Mouse (Mus musculus) T-helper 17 cell (primary cell): ENCODE data around the gene Cyb561d2.
"Not testable (repeated sequence)": the region's sequence is repeated elsewhere in the genome, so short reads cannot be mapped to it uniquely, and the experiment has no call there.

Experiments
- in situ Hi-C, 2 experiments: fragments of 300-600 bp; cut with MboI, MseI; formaldehyde crosslinking; loops; 1 replicate in 1 of 2; 2 replicates in 1 of 2; pipeline ENCODE4 v1.15.1; 2025; ENCODE audit warnings: high pct_unique_total_duplicates in 2 of 2

Gene Cyb561d2

DNA sequence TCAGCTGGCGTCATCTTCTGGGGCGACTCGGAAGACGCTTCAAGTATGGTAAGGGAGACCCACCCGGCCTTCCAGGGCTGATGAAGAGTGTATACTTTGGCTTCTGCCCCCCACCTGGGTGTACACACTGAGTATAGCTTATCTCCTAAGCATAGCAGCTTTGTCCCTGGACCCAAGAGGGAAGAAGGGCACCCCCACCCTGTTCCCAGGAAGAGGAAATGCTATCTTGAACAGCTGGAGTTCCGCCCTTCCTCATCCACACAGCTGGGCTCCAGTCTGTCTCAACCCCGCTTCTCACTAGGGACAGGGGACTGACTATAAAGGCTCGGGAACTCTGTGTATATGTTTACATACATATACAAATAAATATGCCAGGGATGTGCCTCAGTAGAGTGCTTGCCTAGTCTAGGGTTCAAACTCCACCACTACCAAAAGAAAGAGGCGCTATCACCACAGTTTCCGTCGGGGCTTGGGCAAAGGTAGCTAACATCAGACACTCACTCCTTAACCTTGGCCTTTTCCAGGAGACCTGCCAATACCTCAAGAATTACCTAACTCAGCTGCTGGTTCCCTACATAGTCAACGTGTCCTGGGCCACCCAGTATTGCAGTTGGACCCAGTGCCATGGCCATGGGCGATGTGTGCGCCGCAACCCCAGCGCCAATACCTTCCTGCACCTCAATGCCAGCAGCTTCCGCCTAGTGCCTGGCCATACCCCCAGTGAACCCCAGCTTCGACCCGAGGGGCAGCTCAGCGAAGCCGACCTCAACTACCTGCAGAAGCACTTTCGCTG is 29.7 kb upstream of the Cyb561d2 start:
- in situ Hi-C loops = no loop called here

DNA sequence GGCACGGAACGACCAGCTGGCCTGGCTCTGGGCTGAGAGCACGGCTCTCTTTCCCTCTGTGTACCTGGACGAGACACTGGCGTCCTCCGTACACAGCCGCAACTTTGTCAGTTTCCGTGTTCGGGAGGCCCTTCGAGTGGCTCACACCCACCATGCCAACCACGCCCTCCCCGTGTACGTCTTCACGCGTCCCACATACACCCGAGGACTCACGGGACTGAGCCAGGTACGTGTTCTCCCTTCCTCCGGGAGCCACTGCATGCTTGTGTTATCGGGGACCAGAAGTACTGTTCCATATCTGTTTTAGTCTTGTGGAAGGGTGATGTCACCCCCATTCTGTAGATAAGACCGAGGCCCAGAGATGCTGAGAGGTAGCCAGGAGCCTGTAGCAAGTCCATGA is 28.9 kb upstream of the Cyb561d2 start:
- in situ Hi-C loops = no loop called here

DNA sequence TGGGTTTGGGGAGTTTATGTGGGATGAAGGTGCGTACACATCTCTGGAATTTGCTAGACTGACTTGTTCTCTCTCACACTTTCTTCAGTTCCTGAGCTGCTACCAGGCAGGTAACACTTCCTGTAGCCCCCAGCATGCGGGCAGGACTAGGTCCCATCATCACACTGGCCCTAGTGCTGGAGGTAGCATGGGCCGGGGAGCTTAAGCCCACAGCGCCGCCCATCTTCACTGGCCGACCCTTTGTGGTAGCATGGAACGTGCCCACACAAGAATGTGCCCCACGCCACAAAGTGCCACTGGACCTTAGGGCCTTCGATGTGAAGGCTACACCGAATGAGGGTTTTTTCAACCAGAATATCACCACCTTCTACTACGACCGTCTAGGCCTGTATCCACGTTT is 28.0 kb upstream of the Cyb561d2 start:
- in situ Hi-C loops = no loop called here

DNA sequence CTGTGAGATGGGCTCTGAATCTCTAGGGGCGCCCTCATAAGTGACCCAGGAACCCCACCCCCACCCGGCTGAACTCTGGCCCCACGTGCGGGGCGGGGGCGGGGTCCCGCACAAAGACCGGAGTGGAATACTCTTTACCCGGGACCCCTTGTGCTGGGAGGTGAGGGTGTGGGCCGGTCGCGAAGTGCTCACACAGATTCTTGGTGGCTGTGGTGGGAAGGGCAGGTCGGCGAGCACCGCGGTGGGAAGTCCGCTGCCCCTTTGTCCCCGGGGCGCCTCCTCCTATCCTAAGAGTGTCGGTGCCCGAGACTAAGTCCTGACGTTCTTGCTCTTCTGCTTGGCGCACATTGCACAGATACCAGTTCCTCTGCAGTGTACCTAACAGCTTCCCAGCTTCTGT is 27.3 kb upstream of the Cyb561d2 start:
- in situ Hi-C loops = no loop called here

DNA sequence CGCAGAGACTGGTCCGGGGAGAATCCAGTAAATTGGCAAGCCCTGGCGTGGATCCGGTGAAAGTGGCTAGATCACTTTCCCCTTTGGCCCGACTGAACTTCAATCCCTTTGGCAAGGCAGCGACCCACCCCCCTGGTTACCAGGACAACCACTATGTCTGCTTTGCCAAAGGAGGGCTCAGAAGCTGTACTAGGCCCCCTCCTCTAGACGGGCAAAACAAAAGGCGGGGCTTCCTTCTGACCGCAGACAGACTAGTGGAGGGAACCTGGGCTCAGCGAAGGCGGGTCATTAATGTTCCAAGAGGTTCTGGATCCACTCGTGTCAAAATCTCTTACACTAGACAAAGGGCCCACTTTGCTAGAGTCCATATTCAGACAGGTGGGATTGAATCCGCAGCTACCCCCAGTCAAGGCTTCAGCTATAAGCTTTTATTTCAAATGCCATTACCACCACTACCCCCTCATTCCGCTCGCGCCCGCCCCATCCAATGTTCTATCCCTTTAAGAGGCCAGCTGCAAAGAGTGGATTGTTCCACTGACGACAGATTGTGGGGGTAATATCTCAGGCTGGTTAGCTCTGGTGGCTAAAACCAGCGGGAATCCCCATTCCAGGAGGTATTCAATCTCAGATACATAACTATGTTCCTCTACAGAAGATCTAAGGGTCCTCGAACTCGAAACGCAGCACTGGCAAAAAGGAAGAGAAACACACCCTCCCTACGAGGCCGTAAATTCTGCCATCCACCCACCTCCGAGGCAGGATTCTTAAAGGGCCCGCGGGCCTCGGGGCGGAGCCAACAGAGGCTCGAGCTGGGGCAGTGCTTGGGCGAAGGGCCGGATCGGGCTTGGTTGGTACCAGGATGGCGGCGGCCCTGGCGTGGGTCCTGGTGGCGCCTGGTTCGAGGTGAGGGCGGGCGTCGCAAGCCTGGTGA is 26.6 kb upstream of the Cyb561d2 start:
- in situ Hi-C loops = no loop called here

DNA sequence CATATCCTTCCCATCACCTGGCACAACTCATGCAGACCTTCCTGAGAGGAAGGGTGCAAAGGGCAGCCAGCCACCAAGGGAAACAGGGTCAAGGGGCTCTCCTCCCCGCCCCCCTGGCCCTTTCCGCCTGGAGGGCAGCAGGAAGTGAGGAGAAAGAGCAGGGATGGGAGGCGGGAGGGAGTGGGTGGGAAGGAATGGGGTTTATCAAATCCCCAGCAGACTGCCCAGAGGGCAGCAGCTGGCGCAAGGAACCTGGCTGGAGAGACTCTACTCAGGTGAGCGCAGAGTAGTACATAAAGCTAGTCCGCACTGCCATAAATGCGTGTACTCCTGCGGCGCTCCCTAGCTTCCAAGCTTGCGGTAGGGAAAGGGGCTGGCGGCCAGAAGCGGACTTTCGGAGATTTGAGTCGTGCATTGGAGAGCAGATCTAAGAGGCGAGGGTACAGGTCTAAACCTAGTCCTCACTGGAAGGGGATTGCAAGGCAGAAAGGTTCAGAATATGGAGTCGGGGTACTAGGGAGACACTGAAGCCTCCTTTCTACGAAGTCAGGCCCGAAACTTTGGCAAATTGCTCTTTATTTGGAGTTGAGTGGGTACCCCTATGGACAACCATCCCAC is 25.8 kb upstream of the Cyb561d2 start, which contains the start of gene Hyal2:
TSS of gene Hyal2 (plus strand) at position 244 of the 618 bp plus-strand sequence.
- in situ Hi-C loops = no loop called here

DNA sequence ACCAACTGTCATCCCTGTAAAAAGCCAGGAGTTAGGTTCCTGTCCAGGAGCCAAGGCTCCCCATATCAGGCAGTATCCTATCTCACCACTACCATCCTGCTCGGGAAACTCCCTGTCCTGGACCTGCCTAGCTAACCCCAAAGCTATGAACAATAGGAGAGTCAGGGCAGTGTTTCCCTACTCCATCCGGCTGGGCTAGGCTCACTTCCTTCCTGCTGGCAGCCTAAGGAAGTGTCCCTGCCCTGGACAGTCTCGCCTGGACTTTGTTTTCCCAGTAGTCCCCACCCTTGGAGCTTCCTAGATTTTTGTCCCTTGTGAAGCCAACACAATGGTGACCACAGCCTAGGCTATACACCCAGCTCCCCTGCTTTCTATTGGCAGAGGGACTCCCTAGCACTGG is 24.9 kb upstream of the Cyb561d2 start:
- in situ Hi-C loops = no loop called here

DNA sequence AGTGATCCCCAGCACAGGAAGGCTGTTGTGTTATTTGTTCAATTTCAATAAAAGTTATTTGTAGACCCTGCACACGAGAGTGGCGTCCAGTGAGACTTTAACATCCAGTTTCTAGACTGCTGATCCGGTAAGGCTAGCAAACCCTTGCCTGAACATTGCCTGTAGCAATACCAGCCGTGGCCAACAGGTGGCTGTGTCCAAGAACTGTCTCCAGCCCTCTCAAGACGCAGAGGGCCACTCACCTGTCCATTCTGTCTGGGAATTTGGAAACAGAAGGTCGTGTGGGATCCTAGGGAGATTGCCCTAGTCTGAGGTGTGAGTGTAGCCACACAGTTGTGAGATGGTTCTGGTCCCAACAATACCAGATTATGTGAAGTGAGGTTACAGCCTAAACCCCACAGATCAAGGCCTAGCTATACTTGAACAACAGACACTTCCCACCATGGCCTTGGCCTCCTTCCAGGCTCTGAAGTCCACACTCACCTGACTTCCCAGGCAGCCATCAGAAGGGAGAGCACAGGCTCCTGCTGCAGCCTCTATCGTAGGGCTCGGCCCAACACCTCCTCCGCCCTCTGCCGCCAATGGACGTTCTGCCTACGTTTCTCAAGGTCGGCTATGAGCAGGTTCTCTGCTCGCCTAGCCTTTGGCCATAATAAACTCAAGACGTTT is 24.2 kb upstream of the Cyb561d2 start:
- in situ Hi-C loops = no loop called here

DNA sequence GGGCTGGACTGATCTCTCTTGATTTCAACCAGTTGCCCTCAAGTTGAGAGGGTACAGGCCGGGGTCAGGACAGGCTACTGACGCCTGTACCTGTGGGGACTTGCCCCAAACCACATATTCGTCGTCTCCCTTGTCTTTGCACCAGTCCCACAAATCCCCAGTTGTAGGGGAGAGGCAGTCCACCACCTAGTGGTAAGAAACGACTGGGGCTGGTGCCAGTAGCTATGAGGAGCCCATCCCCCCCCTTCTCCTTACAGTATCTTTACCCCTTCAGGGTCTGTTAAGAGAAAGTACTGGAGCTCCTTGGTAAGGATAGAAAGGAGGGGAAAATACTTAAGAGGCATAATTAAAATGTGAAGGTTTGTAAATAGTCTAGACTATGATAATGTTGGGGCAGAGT is 23.6 kb upstream of the Cyb561d2 start:
- in situ Hi-C loops = not testable (repeated sequence)

DNA sequence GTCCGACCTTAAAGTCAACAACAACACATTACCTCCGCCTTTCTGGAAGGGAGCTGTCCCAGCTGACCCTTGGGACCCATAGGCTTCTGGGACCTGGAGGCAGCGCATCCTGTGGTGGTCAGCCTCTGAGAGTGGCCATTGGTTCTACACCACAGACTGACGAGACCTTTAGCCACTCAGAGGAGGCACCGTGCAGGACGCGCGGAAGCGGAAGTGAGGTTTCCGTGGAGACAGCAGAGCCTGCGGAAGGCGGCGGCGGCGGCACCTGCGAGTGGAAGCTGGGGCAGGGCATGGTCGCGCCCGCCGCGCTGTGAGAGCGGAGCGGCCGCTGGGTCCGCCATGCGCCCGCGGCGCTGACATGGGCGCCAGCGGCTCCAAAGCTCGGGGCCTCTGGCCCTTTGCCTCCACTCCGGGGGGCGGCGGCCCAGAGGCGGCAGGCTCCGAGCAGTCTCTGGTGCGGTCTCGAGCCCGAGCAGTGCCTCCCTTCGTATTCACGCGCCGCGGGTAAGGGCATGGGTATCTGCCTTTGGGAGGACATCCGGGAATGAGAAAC is 21.1 kb upstream of the Cyb561d2 start, which contains the start of gene Tusc2:
TSS of gene Tusc2 (plus strand) at position 227 of the 553 bp plus-strand sequence.
- in situ Hi-C loops = no loop called here

DNA sequence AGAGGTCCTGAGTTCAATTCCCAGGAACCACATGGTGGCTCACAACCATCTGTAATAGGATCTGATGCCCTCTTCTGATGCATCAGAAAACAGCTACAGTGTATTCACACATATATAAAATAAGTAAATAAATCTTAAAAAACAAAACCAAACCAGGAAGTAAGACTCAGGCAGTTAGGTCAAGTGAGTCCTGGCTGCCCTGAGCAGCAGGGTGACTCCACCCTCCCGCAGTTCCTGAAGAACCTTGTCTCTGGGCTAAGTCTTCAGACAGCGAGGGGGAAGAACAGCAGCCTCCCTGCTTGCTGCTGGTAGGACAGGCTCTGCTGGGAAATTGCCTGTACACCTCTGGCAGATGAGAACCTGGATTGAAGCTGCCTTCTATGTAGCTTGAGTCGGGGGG is 14.4 kb upstream of the Cyb561d2 start:
- in situ Hi-C loops = loop anchor here (10.0 kb wide), 2 partner anchors 1102 to 1498 kb away; partner anchors contain the start of genes Pcbp4 (in 1 of the 2) and Trex1 (in 1 of the 2)

DNA sequence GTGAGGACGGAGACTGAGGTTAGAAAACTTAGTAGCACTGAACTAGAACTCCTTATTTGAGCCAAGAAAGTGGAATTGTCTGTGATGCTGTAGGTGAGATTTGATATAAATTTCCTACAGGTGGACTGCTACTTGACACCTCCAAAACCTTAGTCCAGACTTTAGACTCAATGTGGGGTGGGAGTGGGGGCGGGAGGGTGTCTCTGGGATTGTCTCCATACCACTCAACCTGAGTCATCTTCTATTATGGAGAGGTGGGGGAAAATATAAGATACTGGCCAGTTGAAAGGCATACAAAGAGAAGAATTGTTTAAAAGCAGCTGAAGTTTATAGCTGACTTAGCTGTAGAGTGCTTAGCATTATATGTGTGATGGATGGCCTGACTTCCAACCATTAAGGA is 13.7 kb upstream of the Cyb561d2 start:
- in situ Hi-C loops = loop anchor here (10.0 kb wide), 2 partner anchors 1101 to 1499 kb away; partner anchors contain the start of genes Pcbp4 (in 1 of the 2) and Trex1 (in 1 of the 2)

DNA sequence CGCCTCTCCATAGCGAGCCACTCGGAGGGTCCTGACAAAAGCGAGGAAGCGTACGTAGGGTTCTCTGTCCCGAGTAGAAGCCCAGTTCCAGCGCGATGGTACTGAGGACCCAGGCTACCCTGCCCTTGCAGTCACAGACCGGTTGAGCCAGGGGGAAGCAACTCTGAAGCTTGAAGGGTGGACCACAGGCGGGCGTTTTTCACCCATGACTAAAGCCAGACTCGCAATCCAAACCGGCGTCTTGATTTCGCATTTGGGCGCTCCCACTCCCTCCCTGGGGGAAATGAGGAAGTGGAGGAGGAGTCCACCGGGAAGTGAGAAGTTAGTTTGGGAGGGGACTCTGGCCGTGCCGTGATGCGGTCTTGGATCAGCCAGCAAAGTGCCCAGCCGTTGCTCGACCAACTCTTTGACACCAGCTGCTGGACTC is 13.1 kb upstream of the Cyb561d2 start:
- in situ Hi-C loops = loop anchor here (10.0 kb wide), 2 partner anchors 1100 to 1500 kb away; partner anchors contain the start of genes Pcbp4 (in 1 of the 2) and Trex1 (in 1 of the 2)

DNA sequence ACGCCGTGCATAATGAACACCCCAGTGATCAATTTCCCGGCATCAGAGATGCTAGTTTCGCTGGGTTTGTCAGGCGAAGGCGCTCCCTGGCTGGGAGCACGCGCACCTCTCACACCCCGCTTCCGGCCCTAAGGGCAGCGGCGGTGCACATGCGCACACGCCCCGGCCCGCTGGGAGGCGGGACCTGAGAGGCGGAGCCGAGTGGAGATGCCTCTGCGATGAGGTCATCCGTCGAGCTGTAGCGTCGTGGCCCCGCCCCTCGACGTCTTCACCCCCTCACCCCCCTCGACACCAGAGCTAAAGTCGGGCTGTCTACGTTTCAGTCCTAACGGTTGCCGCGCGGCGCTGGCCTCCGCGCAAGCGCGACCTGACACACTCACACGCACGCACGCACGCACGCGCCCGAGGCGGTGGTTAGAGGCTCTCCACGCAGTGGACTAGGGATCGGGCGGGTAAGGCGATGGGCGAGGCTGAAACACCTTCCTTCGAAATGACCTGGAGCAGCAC is 12.4 kb upstream of the Cyb561d2 start:
- in situ Hi-C loops = loop anchor here (5.0 to 10.0 kb wide), 3 partner anchors 73 to 1500 kb away; partner anchors contain the start of genes Pcbp4 (in 1 of the 2) and Trex1 (in 1 of the 2)

DNA sequence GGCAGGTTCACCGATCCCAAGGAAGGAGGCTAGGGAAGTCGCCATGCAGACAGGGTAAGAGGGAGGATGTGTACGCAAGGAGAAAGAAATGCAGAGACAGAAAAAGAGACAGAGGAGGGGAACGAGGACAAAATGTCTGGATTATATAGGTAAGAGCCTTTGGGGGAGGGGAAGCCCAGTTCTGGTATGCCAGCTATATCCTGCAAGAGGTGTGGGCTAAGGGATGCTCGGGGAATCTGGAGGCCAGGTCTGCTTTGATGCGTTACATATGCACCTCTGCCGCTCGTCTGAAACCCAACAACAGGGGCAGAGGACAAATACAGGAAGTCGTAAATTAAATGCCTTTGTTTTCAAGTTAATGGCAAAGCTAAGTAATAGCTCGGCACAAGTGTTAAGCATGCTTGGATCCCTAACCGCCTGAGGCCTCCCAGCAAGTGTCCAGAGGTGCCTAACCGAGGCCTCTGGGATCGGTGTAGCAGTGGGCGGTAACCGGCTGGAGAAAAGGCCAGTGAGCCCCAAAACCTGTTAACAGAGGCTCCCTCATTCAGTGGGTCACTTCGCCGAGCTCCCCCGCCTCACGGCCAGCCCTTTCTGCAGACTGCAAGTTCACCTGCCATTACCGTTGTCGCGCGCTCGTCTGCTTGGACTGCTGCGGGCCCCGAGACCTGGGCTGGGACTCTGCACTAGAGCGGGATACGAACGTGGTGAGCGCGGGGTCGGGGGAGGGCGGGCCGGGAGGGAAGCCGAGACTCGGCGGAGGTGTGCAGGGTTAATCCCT is 11.7 kb upstream of the Cyb561d2 start:
- in situ Hi-C loops = loop anchor here (5.0 to 10.0 kb wide), 3 partner anchors 74 to 1501 kb away; partner anchors contain the start of genes Pcbp4 (in 1 of the 2) and Trex1 (in 1 of the 2)

DNA sequence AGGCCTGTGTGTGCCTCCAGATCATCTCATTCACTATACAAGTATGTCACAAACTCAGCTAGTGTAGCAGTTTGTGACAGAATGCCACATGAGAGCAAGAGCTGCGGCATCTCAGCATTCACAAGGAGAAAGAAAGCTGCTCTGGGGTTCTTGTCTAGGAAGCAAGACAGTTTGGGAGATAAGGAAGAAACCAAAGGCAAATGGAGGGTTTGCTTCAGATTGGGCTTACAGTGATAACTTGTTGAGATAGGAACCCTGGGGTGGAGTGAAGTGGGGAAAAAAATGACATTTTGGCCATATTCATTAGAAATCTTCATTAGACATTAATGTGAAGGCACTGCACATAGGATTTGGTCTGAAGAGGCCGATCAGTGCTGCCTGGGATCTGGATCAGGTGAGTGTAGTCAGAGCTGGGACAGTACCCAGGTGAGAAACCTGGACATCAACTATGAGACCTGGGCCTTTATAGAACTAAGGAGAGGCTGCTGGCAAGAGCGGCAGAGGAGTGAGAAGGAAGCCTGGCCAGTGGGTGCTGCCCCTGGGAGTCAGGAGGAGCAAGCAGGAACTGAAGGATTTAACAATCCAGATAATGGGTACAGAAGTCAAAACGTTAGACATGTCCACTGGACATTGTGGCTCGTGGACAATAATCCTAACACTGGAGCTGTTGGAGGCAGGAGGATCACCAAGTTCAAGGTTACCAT is 10.8 kb upstream of the Cyb561d2 start:
- in situ Hi-C loops = loop anchor here (5.0 to 10.0 kb wide), 3 partner anchors 74 to 1502 kb away; partner anchors contain the start of genes Pcbp4 (in 1 of the 2) and Trex1 (in 1 of the 2)

DNA sequence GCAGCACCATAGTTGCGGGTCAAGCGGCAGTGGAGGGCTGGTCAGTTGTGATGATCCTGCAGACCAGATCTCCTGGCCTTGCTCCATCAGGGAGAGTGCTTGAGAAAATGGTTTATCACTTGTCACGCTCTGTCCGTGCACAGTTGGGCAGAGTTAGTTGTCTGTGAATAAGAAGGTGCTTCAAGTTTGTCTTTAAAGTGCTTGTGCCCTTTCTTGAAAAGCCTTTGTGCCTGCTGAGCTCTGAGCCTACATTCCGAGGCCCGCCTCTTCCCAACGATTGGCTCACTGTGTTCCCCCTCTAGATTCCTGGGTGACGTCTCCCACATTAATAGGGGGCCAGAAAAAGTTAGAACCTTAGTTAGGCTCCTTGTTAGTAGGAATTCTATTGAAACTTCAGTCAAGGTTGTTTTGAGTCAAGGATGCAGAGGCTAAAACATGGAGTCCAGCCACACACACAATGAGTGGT is 9.9 kb upstream of the Cyb561d2 start:
- in situ Hi-C loops = loop anchor here (5.0 to 10.0 kb wide), 3 partner anchors 75 to 1503 kb away; partner anchors contain the start of genes Pcbp4 (in 1 of the 2) and Trex1 (in 1 of the 2)
